Mouse (Mus musculus) embryo, embryonic 10 days (tissue): Measurements from ENCODE around the gene Txlnb.
"Not testable (repeated sequence)": the region's sequence is repeated elsewhere in the genome, so short reads cannot be mapped to it uniquely, and the experiment has no call there.

Experiments used
- DNase-seq: peaks from one replicate; pipeline ENCODE4 v3.0.0-alpha.2; 2015; ENCODE audit warnings: low spot score

Gene Txlnb

DNA sequence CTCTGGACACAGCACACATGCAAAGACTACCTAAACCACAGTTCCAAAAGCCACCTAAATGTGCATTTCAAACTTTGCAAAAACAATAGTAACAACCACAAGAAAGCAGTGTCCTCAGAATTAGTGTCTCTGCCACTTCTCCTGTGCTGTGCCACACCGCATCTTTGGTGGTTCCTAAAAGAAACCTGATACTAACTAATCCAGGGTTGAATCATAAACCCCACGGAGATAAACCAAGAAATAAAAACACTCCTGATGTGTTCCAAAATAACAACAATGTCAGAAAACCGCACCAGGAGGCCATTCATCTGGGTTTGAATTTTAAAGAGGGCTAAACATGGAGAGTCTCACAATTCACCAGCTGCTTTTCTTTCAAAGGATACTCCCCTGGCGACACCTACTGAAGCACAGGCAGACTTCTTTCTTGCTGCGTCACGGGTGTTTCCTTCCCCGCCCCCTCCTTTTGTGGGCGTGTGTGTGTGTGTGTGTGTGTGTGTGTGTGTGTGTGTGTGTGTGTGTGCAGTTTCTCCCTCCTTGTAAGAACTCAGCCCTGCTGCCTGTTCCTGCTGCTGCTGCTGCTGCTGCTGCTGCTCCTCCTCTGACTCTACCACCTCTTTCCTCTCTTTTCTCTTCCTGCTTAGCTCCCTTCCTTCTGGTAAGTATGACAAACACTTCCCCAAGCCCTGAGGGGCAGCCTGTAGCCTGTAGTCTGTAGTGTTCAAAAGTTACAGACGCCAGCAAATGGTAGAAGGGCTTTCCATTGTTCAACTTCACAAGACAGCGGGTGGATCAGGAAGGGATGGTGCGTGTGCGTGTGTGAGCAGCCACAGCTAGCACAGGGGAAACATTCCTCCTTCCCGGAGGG, at the start of gene Txlnb:
Txlnb (plus strand) TSS at position 460 of the 865 bp plus-strand sequence.
- DNase-seq, result peak; percentile 64

DNA sequence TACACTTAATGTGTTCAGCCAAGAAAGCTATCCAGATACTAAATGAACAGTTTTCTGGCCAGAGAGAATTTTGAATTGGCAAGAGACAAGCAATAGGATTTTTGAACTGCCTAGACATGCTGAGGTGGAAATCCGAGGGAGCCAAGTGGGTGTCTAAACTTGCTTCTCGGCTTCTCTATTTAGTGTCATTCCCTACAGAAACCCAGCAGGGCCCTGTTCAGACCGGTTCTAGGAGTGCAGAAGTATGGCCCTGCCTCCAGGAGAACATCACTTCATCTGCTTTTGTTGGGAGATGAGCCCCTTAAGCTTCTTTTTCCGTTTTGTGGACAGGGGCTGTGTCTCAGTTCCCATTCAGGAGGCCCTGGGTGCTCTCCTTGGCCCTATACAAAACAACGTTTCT, 43.5 kb upstream of the Txlnb start:
- no peak for DNase-seq

DNA sequence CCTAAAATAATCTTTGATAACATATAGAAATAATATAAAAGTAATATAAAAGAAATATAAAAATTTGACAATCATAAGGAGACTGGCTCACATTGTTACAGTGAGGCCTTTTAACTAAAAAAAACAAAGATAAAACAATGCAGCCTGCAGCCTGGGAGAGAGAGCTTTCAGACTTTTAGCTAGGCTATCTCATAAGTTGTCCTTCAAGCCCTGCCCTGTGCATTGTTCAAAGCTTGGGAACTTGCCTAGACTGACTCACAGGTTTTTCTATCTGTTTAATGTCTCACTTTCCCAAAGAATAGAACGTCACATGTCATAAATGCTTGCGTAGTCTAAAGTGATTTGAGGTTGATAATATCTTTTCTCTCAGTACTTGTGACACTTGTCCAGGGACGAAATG, 36.3 kb upstream of the Txlnb start:
- DNase-seq, result no peak

DNA sequence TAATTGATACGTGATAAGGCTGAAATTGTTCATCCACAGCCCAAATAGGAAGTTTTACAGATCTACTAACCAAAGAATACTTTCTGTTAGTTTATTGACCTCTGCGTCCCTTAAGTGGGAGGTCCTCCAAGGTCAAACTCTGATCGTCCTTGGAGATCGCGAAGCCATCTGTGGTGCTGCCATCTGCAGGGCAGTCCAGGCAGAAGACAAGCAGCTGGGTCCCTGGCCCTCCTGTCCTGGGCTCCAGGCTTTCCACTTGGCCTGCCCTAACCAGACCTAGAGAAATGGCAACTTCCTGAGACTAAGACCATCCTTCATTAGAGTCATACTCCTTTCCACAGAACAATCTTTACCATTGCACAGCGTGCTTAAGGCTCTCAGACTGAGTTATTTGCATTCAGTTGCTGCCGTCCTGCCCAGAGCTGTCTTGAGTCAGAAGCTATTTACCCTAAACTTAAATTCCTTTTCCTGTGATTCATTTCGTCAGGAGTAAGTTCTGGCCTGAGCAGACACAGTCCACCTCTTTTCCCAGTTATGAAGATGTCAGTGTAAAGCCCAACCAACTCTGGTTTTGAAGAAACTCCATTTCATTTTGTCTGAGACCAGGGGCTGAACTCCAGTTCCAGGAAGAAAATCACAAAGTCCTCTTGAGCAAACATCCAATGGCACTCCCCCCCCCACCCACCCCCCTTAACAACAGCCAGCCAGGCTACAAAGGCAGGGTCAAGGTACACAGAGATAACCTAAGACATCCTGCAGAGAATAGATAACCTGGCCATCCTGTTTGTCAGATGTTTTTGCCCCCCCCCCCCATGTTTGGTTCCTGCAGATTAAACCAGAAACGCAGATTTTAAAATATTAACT, 35.0 kb upstream of the Txlnb start:
- peak; percentile 35 for DNase-seq

DNA sequence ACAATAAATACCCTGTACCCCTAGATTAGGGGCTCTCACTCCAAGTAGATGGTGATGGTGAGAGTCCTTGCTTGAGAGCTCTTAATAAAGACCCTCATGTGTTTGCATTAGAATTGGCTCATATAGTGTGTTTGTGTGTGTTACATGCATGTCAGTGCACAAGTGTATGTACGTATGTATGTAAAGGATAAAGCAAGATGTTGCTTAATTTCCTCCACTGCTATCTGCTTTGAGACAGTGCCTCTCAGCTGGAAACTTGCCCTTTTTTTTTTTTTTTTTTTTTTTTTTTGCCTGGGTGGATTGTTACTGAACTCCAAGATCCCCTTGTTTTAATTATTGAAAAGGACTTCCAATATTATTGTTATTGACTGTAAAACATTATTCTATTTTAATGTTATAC, 34.4 kb upstream of the Txlnb start:
- DNase-seq, result no peak

DNA sequence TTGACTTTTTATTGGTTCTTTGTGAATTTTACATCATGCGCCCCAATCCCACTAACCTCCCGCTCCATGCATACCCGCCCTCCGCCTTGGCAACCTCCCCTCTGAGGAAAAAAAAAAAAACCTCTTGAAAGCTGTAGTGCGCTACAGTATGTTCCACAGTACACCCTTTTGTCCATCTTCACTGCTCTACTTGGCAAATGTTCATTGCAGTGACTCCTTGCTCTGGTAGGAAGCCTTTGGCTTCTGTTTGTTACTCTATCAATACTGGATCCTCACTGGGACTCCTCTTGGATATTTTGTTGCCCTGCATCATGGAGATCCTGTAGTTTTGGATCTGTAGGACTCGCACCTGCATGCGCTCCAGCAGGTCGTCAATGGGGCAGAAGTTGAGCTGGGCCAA, 33.1 kb upstream of the Txlnb start:
- no peak for DNase-seq

GRCm38 (mm10) chr10:17769856-17770255, 26.2 kb upstream of the Txlnb start:
- peak; percentile 30 for DNase-seq

DNA sequence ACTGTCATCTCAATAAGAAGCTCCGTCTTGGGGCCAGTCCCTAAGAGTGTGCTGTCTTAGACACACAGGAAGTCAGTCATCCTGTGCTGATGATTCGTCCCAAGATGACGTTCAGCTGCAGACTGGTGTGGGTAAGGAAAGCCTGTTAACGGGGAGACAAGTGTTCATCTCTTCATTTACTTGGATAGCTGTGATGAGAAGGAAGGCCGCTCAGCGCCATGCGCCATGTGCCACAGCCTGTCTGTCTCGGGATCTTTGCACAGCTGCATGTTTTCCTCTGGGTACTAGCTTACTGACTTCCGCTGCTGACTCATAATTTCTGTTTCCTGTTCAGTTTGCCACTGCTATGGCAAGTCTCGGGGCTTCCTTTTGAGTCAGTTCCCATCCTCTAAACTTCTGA, 23.7 kb upstream of the Txlnb start:
- no peak for DNase-seq

DNA sequence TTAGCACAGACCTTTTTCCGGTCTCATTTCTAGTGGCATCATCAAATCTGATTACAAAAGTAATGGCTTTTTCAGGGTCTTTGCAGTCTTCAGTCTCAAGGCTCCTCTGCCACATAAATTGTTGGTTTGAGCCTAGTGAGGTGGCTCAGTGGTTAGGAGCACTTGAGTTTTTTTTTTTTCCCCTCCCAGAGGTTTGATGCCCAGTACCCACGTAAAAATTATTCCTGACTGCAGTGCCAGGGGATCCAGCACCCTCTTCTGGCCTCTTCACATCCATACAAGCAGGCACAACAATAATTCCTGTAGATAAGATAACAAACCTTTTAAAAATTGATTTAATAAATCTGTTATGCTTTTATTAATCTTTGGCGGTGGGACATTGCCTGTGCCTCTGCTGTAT, 21.7 kb upstream of the Txlnb start:
- DNase-seq, result no peak

- DNase-seq, result no peak
Measured at GRCm38 (mm10) chr10:17775079-17775478, 20.9 kb upstream of the Txlnb start.

GRCm38 (mm10) chr10:17776684-17777083, 19.3 kb upstream of the Txlnb start:
- DNase-seq, result not testable (repeated sequence)

GRCm38 (mm10) chr10:17786771-17787170, 9.3 kb upstream of the Txlnb start:
- no peak for DNase-seq

DNA sequence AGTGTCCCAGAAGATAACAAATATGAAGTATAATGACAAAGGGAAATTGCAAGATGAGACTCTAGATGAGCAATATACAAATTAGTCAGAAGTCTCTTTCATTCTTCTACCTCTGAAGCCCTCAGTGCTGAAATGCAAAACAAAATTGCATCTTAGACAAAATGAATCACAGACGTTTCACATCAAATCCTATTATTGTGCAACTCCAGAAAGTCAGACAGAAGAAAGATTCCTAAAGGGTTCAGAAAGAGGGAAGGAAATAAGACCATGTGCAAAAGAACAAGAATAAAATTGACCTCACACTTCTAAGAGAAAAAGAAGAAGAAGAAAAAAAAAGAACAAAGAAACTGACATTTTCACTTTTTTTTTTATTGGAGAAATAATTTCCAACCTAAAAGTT, 8.1 kb upstream of the Txlnb start:
- no peak for DNase-seq

DNA sequence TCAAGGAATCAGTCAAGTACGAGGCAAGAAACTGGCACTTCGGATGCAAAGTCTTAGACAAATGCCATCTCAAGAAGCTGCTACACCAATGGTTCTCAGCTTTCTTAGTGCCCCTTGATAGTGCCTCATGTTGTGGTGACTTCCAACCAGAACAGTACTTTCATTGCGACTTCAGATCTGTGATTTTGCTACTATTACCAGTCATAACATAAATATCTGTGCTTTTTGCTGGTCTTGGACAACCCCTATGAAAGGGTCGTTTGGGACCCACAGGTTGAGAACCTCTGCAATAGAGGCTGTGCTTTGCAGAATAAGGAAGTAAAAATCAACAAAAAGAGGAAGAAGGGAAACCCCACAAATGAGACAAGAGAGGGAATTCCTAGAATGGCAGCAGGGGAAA, 7.7 kb upstream of the Txlnb start:
- DNase-seq, result no peak

- no peak for DNase-seq
Measured at GRCm38 (mm10) chr10:17793926-17794325, 2.1 kb upstream of the Txlnb start.

DNA sequence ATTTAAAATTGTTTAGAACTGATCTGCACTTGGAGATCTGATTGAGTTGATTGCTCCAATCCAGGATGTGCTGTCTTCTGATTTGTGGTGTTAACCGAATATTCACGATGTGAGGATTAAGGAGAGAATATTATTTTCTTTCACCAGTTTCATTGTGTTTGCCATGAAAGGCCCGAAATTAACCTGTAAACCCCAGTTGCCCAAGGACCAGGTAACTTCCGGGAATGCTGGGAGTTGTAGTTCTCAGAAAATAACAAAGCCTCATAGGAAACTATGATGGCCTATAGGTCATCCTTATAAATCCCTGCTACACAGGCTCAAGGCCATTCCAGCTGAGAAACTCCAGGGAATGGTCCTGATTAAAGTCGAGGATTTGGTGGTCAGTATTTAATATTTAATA, 1.6 kb upstream of the Txlnb start:
- DNase-seq, result no peak

- DNase-seq, result no peak
Measured at GRCm38 (mm10) chr10:17795227-17795626, 799 bp upstream of the Txlnb start.

- DNase-seq, result no peak
Measured at GRCm38 (mm10) chr10:17796846-17797631, 1.0 kb downstream of the Txlnb start.

- no peak for DNase-seq
Measured at GRCm38 (mm10) chr10:17797681-17798080, 1.7 kb downstream of the Txlnb start.

GRCm38 (mm10) chr10:17801788-17802187, 5.8 kb downstream of the Txlnb start:
- no peak for DNase-seq

GRCm38 (mm10) chr10:17808526-17808925, 12.5 kb downstream of the Txlnb start:
- DNase-seq, result no peak

DNA sequence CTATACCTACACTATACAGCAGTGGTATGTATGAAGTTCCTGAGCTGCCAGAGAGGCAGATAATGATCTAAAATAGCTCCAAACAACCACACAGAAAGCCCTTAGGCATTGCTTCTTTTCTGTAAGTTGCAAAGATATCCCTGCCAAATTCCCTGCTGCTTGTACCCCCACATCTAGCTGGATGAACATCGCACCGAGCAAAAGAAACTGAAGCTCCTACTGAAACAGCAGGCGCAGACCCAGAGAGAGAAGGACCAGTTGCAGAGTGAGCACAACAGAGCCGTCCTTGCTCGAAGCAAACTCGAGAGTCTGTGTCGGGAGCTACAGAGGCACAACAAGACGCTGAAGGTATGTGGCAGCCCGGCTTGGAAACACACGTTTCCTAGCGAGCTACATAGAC, 19.0 kb downstream of the Txlnb start:
- no peak for DNase-seq
